Mouse (Mus musculus): ENCODE results near the gene Zdhhc18.

- no peak for TF ChIP-seq MAFK (IDR thresholded peaks at IDR 0.05; ENCODE audit: insufficient read depth, low read depth, low read length)
- no peak for TF ChIP-seq ZNF384 (IDR thresholded peaks at IDR 0.05; ENCODE audit: low read depth, low read length)
- TF ChIP-seq HCFC1 (IDR thresholded peaks at IDR 0.05; ENCODE audit: borderline replicate concordance, insufficient read depth, low read length) = no peak
- no peak for TF ChIP-seq CHD2 (IDR thresholded peaks at IDR 0.05; ENCODE audit: low read depth, low read length)
- 0 out of 2 replicates have a peak, but pooled peaks have one; percentile 30 for TF ChIP-seq ZC3H11A (IDR thresholded peaks at IDR 0.05; ENCODE audit: borderline replicate concordance, low read depth, low read length)
These were observed 40.2 kb downstream of the Zdhhc18 start for GRCm38 (mm10) chr4:133609719-133610118.
